Mouse (Mus musculus) lung, adult 2 months (tissue): ENCODE measurements around the gene Tmem120b.

Source experiments
- CTCF ChIP-seq: fragments of 200-500 bp; IDR thresholded peaks from 2 replicates; pipeline ENCODE4 v1.5.1; 2011; ENCODE audit warnings: mild to moderate bottlenecking, low read length, control low read depth; ENCODE audit not compliant: insufficient read depth
- POLR2A ChIP-seq: fragments of 200-500 bp; IDR thresholded peaks from 2 replicates; pipeline ENCODE4 v1.6.1; 2011; ENCODE audit warnings: low read depth, mild to moderate bottlenecking, control low read depth, low read length, borderline replicate concordance; ENCODE audit errors: extremely low read depth

DNA sequence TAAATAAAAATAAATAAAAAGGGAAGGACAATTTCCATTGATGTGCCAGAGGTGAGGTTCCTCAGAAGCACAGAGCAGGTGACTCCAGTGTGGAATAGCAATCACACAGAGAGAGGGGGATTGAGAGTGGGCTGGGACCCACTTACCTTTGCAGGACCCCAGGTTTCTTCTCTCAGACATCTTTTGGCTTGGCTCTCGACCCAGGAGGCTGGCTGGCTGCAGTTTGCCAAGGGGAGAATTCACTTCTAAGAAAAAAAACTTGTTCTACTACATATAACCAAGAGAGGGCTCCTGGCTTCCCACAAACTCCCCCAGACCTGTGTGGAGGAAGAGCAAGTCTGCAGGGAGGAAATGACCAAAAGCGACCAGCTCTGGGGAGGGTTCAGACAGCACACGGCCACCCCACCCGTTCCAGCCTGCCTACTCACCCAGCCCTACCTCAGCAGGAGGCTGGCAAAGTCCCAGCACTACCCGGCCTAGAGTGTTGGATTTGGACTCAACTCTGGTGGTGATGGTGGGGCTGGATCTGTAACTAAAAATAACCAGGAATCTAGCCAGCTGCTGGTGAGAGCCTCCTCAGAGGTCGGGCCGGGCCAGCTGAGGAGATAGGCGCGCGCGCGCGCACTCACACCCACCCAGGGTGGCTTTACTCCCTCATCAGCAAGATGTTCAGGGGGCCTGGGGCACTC, 66.1 kb downstream of the Tmem120b start:
- TF ChIP-seq CTCF (no peak), POLR2A (no peak)
